Mouse (Mus musculus) limb, embryonic 10.5 days (tissue): ENCODE results near the gene Ubn1. TPM values are rescaled to one million over a fixed set of nuclear protein-coding genes. Genes with fewer than 3 reads are reported as not detected.

Experiments used
- DNase-seq: peaks from one replicate; pipeline ENCODE4 v3.0.0-alpha.2; 2017; ENCODE audit warnings: low spot score
- H3K27ac ChIP-seq: fragments of 300-500 bp; sonication (generic); 2 replicates; pipeline ENCODE4 v1.5.1; 2016; ENCODE audit warnings: mild to moderate bottlenecking
- H3K27me3 ChIP-seq: fragments of 300-500 bp; sonication (generic); 2 replicates; pipeline ENCODE4 v1.6.1; 2016; ENCODE audit warnings: low read depth, mild to moderate bottlenecking; ENCODE audit not compliant: poor library complexity, severe bottlenecking
- H3K36me3 ChIP-seq: fragments of 300-500 bp; sonication (generic); 2 replicates; pipeline ENCODE4 v1.6.1; 2016; ENCODE audit warnings: mild to moderate bottlenecking, moderate library complexity
- H3K4me1 ChIP-seq: fragments of 300-500 bp; sonication (generic); 2 replicates; pipeline ENCODE4 v1.6.1; 2016
- H3K4me3 ChIP-seq: fragments of 300-500 bp; sonication (generic); 2 replicates; pipeline ENCODE4 v1.5.1; 2016; ENCODE audit warnings: mild to moderate bottlenecking, moderate library complexity
- H3K9me3 ChIP-seq: fragments of 300-500 bp; sonication (generic); replicated peaks from 2 replicates; pipeline ENCODE4 v1.6.1; 2016; ENCODE audit warnings: mild to moderate bottlenecking
- whole genome bisulfite sequencing: fragments of 180-500 bp; shearing (Covaris S2); methylation state at CpG from one replicate; pipeline ENCODE4 v1.1.7; 2016; 5-methylcytosine and 5-hydroxymethylcytosine counted together
- polyA plus RNA-seq: library from polyadenylated mRNA; unstranded; fragments of >200 nt; fragmentation: Nextera tagmentation; extraction: Ambion mirVana; gene quantifications from 2 replicates; pipeline ENCODE4 v1.2.1, GENCODE M21; 2016

The Ubn1 gene
- polyA plus RNA-seq, 1 experiment from 2014 or later, result 22.7 TPM

GRCm38 (mm10) chr16:5035591-5035990 lies 14.3 kb upstream of the Ubn1 start:
- Histone ChIP-seq H3K27me3 (no peaks in the 10 kb centered on the region), H3K27ac (no peak overlapping the region), H3K4me1 (no peaks in the 10 kb centered on the region), H3K36me3 (peaks cover 99% of the 10 kb centered on the region), H3K4me3 (no peak overlapping the region), H3K9me3 (no peaks in the 10 kb centered on the region)
- 94% methylated on average over 3 of the region's 3 CpGs for WGBS
- DNase-seq, result no peak

GRCm38 (mm10) chr16:5036649-5037234 lies 13.1 kb upstream of the Ubn1 start:
- peaks cover 99% of the 10 kb centered on the region for H3K36me3 ChIP-seq
- DNase-seq, result no peak
- H3K9me3 ChIP-seq, result no peaks in the 10 kb centered on the region
- H3K4me3 ChIP-seq, result no peak overlapping the region
- H3K4me1 ChIP-seq, result no peaks in the 10 kb centered on the region
- H3K27ac ChIP-seq, result no peak overlapping the region
- H3K27me3 ChIP-seq, result no peaks in the 10 kb centered on the region
- 94% methylated on average over 5 of the region's 5 CpGs for WGBS

- WGBS, result 94% methylated on average over 3 of the region's 3 CpGs
- Histone ChIP-seq H3K9me3 (no peaks in the 10 kb centered on the region), H3K4me3 (no peak overlapping the region), H3K27me3 (no peaks in the 10 kb centered on the region), H3K36me3 (peaks cover 75% of the 10 kb centered on the region), H3K4me1 (peaks cover 10% of the 10 kb centered on the region), H3K27ac (no peak overlapping the region)
- no peak for DNase-seq
These were observed 4.5 kb upstream of the Ubn1 start for GRCm38 (mm10) chr16:5045322-5045721.

- Histone ChIP-seq H3K27ac (peak overlapping the region; percentile 93), H3K9me3 (no peaks in the 10 kb centered on the region), H3K4me1 (peaks cover 21% of the 10 kb centered on the region), H3K4me3 (peak overlapping the region; percentile 98), H3K36me3 (peaks cover 53% of the 10 kb centered on the region), H3K27me3 (no peaks in the 10 kb centered on the region)
- under 1% methylated on average over 38 of the region's 38 CpGs for WGBS
- no peak for DNase-seq
These were observed 579 bp upstream of the Ubn1 start for GRCm38 (mm10) chr16:5049182-5049773.

- Histone ChIP-seq H3K9me3 (no peaks in the 10 kb centered on the region), H3K4me3 (peak overlapping the region; percentile 98), H3K27me3 (no peaks in the 10 kb centered on the region), H3K27ac (peak overlapping the region; percentile 93), H3K4me1 (peaks cover 21% of the 10 kb centered on the region), H3K36me3 (peaks cover 51% of the 10 kb centered on the region)
- peak; percentile 80 for DNase-seq
- under 1% methylated on average over 78 of the region's 78 CpGs for WGBS
These were observed 624 bp downstream of the Ubn1 start for GRCm38 (mm10) chr16:5050251-5051110.

GRCm38 (mm10) chr16:5058114-5058513 lies 8.3 kb downstream of the Ubn1 start:
- H3K4me3 ChIP-seq, result no peak overlapping the region
- WGBS, result 95% methylated on average over 1 of the region's 1 CpGs
- no peaks in the 10 kb centered on the region for H3K4me1 ChIP-seq
- H3K36me3 ChIP-seq, result peaks cover 90% of the 10 kb centered on the region
- H3K9me3 ChIP-seq, result no peaks in the 10 kb centered on the region
- H3K27me3 ChIP-seq, result no peaks in the 10 kb centered on the region
- DNase-seq, result no peak
- no peak overlapping the region for H3K27ac ChIP-seq

GRCm38 (mm10) chr16:5063472-5063871 lies 13.6 kb downstream of the Ubn1 start:
- H3K4me1 ChIP-seq, result no peaks in the 10 kb centered on the region
- H3K27me3 ChIP-seq, result no peaks in the 10 kb centered on the region
- H3K9me3 ChIP-seq, result no peaks in the 10 kb centered on the region
- no peak overlapping the region for H3K4me3 ChIP-seq
- no peak overlapping the region for H3K27ac ChIP-seq
- peaks cover 91% of the 10 kb centered on the region for H3K36me3 ChIP-seq
- no peak for DNase-seq
- 97% methylated on average over 4 of the region's 4 CpGs for WGBS

GRCm38 (mm10) chr16:5070321-5070720 lies 20.5 kb downstream of the Ubn1 start:
- H3K4me1 ChIP-seq, result no peaks in the 10 kb centered on the region
- no peaks in the 10 kb centered on the region for H3K9me3 ChIP-seq
- DNase-seq, result no peak
- WGBS, result 95% methylated on average over 3 of the region's 3 CpGs
- no peak overlapping the region for H3K27ac ChIP-seq
- H3K4me3 ChIP-seq, result no peak overlapping the region
- peaks cover 93% of the 10 kb centered on the region for H3K36me3 ChIP-seq
- H3K27me3 ChIP-seq, result no peaks in the 10 kb centered on the region

- Histone ChIP-seq H3K27me3 (no peaks in the 10 kb centered on the region), H3K27ac (no peak overlapping the region), H3K36me3 (peaks cover 94% of the 10 kb centered on the region), H3K4me3 (no peak overlapping the region), H3K4me1 (no peaks in the 10 kb centered on the region), H3K9me3 (no peaks in the 10 kb centered on the region)
- 93% methylated on average over 7 of the region's 7 CpGs for WGBS
- DNase-seq, result no peak
These were observed 22.1 kb downstream of the Ubn1 start for GRCm38 (mm10) chr16:5071974-5072373.

GRCm38 (mm10) chr16:5074341-5074740 lies 24.5 kb downstream of the Ubn1 start:
- Histone ChIP-seq H3K27ac (no peak overlapping the region), H3K27me3 (no peaks in the 10 kb centered on the region), H3K4me1 (no peaks in the 10 kb centered on the region), H3K36me3 (peaks cover 96% of the 10 kb centered on the region), H3K9me3 (no peaks in the 10 kb centered on the region), H3K4me3 (no peak overlapping the region)
- no peak for DNase-seq
- 91% methylated on average over 5 of the region's 5 CpGs for WGBS

GRCm38 (mm10) chr16:5085196-5085595 lies 35.3 kb downstream of the Ubn1 start:
- no peaks in the 10 kb centered on the region for H3K27me3 ChIP-seq
- H3K9me3 ChIP-seq, result no peaks in the 10 kb centered on the region
- no peak overlapping the region for H3K27ac ChIP-seq
- DNase-seq, result no peak
- H3K36me3 ChIP-seq, result peaks cover 74% of the 10 kb centered on the region
- H3K4me1 ChIP-seq, result no peaks in the 10 kb centered on the region
- no peak overlapping the region for H3K4me3 ChIP-seq
- 90% methylated on average over 4 of the region's 4 CpGs for WGBS

GRCm38 (mm10) chr16:5086179-5086578 lies 36.3 kb downstream of the Ubn1 start:
- Histone ChIP-seq H3K4me3 (no peak overlapping the region), H3K9me3 (no peaks in the 10 kb centered on the region), H3K4me1 (no peaks in the 10 kb centered on the region), H3K27ac (no peak overlapping the region), H3K36me3 (peaks cover 71% of the 10 kb centered on the region), H3K27me3 (no peaks in the 10 kb centered on the region)
- no peak for DNase-seq
- 96% methylated on average over 2 of the region's 2 CpGs for WGBS

- Histone ChIP-seq H3K27me3 (no peaks in the 10 kb centered on the region), H3K36me3 (peaks cover 44% of the 10 kb centered on the region), H3K4me1 (no peaks in the 10 kb centered on the region), H3K4me3 (no peak overlapping the region), H3K27ac (no peak overlapping the region), H3K9me3 (no peaks in the 10 kb centered on the region)
- WGBS, result 61% methylated on average over 10 of the region's 10 CpGs
- no peak for DNase-seq
These were observed 39.2 kb downstream of the Ubn1 start for GRCm38 (mm10) chr16:5089021-5089420.
